Mouse (Mus musculus): ENCODE results near the gene Nolc1. TPM values are rescaled to one million over a fixed set of nuclear protein-coding genes. Genes with fewer than 3 reads are reported as not detected.

The Nolc1 gene
- polyA plus RNA-seq, 1 experiment from 2014 or later = 22.2 TPM

GRCm38 (mm10) chr19:46094144-46094543 lies 18.5 kb downstream of the Nolc1 start:
- H3K36me3 ChIP-seq (ENCODE audit: control insufficient read depth, insufficient read depth) = no peaks in the 10 kb centered on the region
- ATAC-seq = no peak
- H3K27me3 ChIP-seq (replicated peaks; ENCODE audit: control insufficient read depth, insufficient read depth, low read length) = no peaks in the 10 kb centered on the region
- H3K27ac ChIP-seq (ENCODE audit: low read depth, low read length) = no peak overlapping the region
- no peaks in the 10 kb centered on the region for H3K4me1 ChIP-seq (replicated peaks; ENCODE audit: control insufficient read depth, insufficient read depth, low read length)
- H3K9me3 ChIP-seq (ENCODE audit: control insufficient read depth) = no peaks in the 10 kb centered on the region
- H3K4me3 ChIP-seq (ENCODE audit: low read depth, low read length) = no peak overlapping the region
- 92% methylated on average over 2 of the region's 2 CpGs for WGBS
- no peak overlapping the region for H3K4me2 ChIP-seq (replicated peaks; ENCODE audit: low read depth)
- H3K9ac ChIP-seq (ENCODE audit: low read depth, low read length) = no peak overlapping the region
- no peak for TF ChIP-seq CTCF (IDR thresholded peaks at IDR 0.05; ENCODE audit: low read depth)

DNA sequence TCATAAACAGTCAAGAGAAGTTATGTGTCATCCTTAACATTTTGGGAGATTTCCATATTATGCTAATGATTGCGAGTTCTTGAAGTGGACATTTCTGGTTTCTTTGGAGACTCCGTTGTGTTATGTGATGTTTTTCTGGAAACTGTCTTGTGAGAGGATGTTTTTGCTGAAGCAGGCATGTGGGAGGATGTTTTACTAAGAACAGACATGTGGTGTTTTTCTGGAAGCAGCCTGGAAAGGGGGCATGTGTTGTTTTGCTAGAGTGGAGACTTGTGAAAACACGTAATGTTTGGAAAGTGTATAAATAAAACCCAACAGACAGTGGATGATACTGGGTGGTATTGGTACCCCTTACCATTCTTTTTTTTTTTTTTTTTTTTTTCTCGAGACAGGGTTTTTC lies 19.6 kb downstream of the Nolc1 start:
- ATAC-seq = no peak
- Histone ChIP-seq H3K9ac (ENCODE audit: low read depth, low read length) (no peak overlapping the region), H3K9me3 (ENCODE audit: control insufficient read depth) (no peaks in the 10 kb centered on the region), H3K27me3 (replicated peaks; ENCODE audit: control insufficient read depth, insufficient read depth, low read length) (no peaks in the 10 kb centered on the region), H3K36me3 (ENCODE audit: control insufficient read depth, insufficient read depth) (no peaks in the 10 kb centered on the region), H3K4me2 (replicated peaks; ENCODE audit: low read depth) (no peak overlapping the region), H3K4me3 (ENCODE audit: low read depth, low read length) (no peak overlapping the region), H3K27ac (ENCODE audit: low read depth, low read length) (no peak overlapping the region), H3K4me1 (replicated peaks; ENCODE audit: control insufficient read depth, insufficient read depth, low read length) (no peaks in the 10 kb centered on the region)
- WGBS = 79% methylated on average over 3 of the region's 4 CpGs
- TF ChIP-seq CTCF (IDR thresholded peaks at IDR 0.05; ENCODE audit: low read depth) = no peak

GRCm38 (mm10) chr19:46096396-46096795 lies 20.7 kb downstream of the Nolc1 start:
- H3K36me3 ChIP-seq (ENCODE audit: control insufficient read depth, insufficient read depth) = no peaks in the 10 kb centered on the region
- no peaks in the 10 kb centered on the region for H3K9me3 ChIP-seq (ENCODE audit: control insufficient read depth)
- TF ChIP-seq CTCF (IDR thresholded peaks at IDR 0.05; ENCODE audit: low read depth) = no peak
- no peak overlapping the region for H3K27ac ChIP-seq (ENCODE audit: low read depth, low read length)
- no peak overlapping the region for H3K4me3 ChIP-seq (ENCODE audit: low read depth, low read length)
- H3K4me1 ChIP-seq (replicated peaks; ENCODE audit: control insufficient read depth, insufficient read depth, low read length) = no peaks in the 10 kb centered on the region
- ATAC-seq = no peak
- H3K27me3 ChIP-seq (replicated peaks; ENCODE audit: control insufficient read depth, insufficient read depth, low read length) = no peaks in the 10 kb centered on the region
- WGBS = 89% methylated on average over 5 of the region's 5 CpGs
- no peak overlapping the region for H3K9ac ChIP-seq (ENCODE audit: low read depth, low read length)
- H3K4me2 ChIP-seq (replicated peaks; ENCODE audit: low read depth) = no peak overlapping the region

- no peak overlapping the region for H3K4me2 ChIP-seq (replicated peaks; ENCODE audit: low read depth)
- no peaks in the 10 kb centered on the region for H3K4me1 ChIP-seq (replicated peaks; ENCODE audit: control insufficient read depth, insufficient read depth, low read length)
- WGBS = 87% methylated on average over 3 of the region's 3 CpGs
- no peak for TF ChIP-seq CTCF (IDR thresholded peaks at IDR 0.05; ENCODE audit: low read depth)
- H3K9ac ChIP-seq (ENCODE audit: low read depth, low read length) = no peak overlapping the region
- no peaks in the 10 kb centered on the region for H3K9me3 ChIP-seq (ENCODE audit: control insufficient read depth)
- ATAC-seq = no peak
- no peaks in the 10 kb centered on the region for H3K36me3 ChIP-seq (ENCODE audit: control insufficient read depth, insufficient read depth)
- no peaks in the 10 kb centered on the region for H3K27me3 ChIP-seq (replicated peaks; ENCODE audit: control insufficient read depth, insufficient read depth, low read length)
- H3K27ac ChIP-seq (ENCODE audit: low read depth, low read length) = no peak overlapping the region
- no peak overlapping the region for H3K4me3 ChIP-seq (ENCODE audit: low read depth, low read length)
Observed at GRCm38 (mm10) chr19:46099561-46099960, 23.9 kb downstream of the Nolc1 start.

DNA sequence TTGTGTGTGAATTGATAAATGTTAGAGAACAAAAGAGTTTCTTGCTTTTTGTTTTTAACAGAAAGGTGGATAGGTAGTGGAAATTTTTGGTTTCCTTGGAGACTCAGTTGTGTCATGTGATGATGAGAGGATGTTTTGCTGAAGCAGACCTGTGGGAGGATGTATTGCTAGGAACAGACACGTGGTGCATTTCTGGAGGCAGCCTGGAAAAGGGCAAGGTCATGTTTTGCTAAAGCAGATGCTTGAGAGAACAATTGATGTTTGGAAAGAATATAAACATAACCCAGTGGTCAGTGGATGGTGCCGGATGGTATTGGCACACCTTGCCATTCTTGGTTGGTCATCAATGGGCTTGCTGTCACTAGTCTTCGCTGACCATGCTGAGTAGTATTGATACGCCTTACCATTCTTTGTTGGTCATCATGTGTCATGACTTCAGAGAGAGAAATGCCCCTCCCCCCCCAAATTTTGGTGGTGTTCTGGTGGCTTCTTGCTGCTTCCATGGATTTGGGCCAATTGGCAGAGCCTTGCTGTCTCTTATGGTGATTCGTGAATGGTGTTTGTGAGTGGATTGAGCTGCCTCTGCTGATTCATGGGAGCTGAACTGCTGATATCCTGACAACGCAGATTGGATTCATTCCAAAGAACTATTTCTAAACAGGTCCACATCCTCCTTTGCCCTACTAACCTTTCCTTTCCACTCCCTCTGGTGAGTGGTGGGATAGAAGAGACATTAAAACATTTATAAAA lies 27.9 kb downstream of the Nolc1 start:
- Histone ChIP-seq H3K27me3 (replicated peaks; ENCODE audit: control insufficient read depth, insufficient read depth, low read length) (no peaks in the 10 kb centered on the region), H3K4me2 (replicated peaks; ENCODE audit: low read depth) (no peak overlapping the region), H3K9ac (ENCODE audit: low read depth, low read length) (no peak overlapping the region), H3K4me1 (replicated peaks; ENCODE audit: control insufficient read depth, insufficient read depth, low read length) (no peaks in the 10 kb centered on the region), H3K4me3 (ENCODE audit: low read depth, low read length) (no peak overlapping the region), H3K36me3 (ENCODE audit: control insufficient read depth, insufficient read depth) (no peaks in the 10 kb centered on the region), H3K9me3 (ENCODE audit: control insufficient read depth) (no peaks in the 10 kb centered on the region), H3K27ac (ENCODE audit: low read depth, low read length) (no peak overlapping the region)
- ATAC-seq = no peak
- TF ChIP-seq CTCF (IDR thresholded peaks at IDR 0.05; ENCODE audit: low read depth) = no peak
- 76% methylated on average over 6 of the region's 6 CpGs for WGBS

GRCm38 (mm10) chr19:46104187-46104557 lies 28.5 kb downstream of the Nolc1 start:
- TF ChIP-seq CTCF (IDR thresholded peaks at IDR 0.05; ENCODE audit: low read depth) = no peak
- no peaks in the 10 kb centered on the region for H3K9me3 ChIP-seq (ENCODE audit: control insufficient read depth)
- ATAC-seq = no peak
- H3K4me3 ChIP-seq (ENCODE audit: low read depth, low read length) = no peak overlapping the region
- H3K4me1 ChIP-seq (replicated peaks; ENCODE audit: control insufficient read depth, insufficient read depth, low read length) = no peaks in the 10 kb centered on the region
- WGBS = 81% methylated on average over 2 of the region's 2 CpGs
- no peak overlapping the region for H3K4me2 ChIP-seq (replicated peaks; ENCODE audit: low read depth)
- no peaks in the 10 kb centered on the region for H3K27me3 ChIP-seq (replicated peaks; ENCODE audit: control insufficient read depth, insufficient read depth, low read length)
- no peak overlapping the region for H3K9ac ChIP-seq (ENCODE audit: low read depth, low read length)
- no peaks in the 10 kb centered on the region for H3K36me3 ChIP-seq (ENCODE audit: control insufficient read depth, insufficient read depth)
- H3K27ac ChIP-seq (ENCODE audit: low read depth, low read length) = no peak overlapping the region
